Mouse (Mus musculus) macrophage (primary cell): ENCODE results near the gene Jpt1. TPM values are rescaled to one million over a fixed set of nuclear protein-coding genes. Genes with fewer than 3 reads are reported as not detected.
"Not testable (repeated sequence)": the region's sequence is repeated elsewhere in the genome, so short reads cannot be mapped to it uniquely, and the experiment has no call there.

Source experiments
- H3K27ac ChIP-seq: fragments of 350-480 bp; formaldehyde crosslinking; 2 replicates; pipeline ENCODE4 v1.9.0; 2021
- H3K36me3 ChIP-seq: fragments of 350-480 bp; formaldehyde crosslinking; 2 replicates; pipeline ENCODE4 v1.9.0; 2021; ENCODE audit errors: inconsistent target
- H3K4me3 ChIP-seq: fragments of 350-480 bp; formaldehyde crosslinking; 2 replicates; pipeline ENCODE4 v1.9.0; 2021; ENCODE audit errors: inconsistent target
- H3K79me2 ChIP-seq: fragments of 350-480 bp; formaldehyde crosslinking; 2 replicates; pipeline ENCODE4 v1.9.0; 2021; ENCODE audit errors: inconsistent target
- WGBS: methylation state at CpG from one replicate; pipeline ENCODE4 v1.1.7; 2026; ENCODE audit warnings: inconsistent platforms; ENCODE audit not compliant: missing documents; 5-methylcytosine and 5-hydroxymethylcytosine counted together
- polyA plus RNA-seq: library from polyadenylated mRNA; stranded (reverse); fragments of 250-400 nt; gene quantifications from 3 replicates; pipeline ENCODE4 v1.2.4, GENCODE M21; 2018; ENCODE audit warnings: inconsistent platforms
- total RNA-seq, 78 experiments: library from RNA; depleted of rRNA; stranded (reverse); fragments of 250-400 nt; gene quantifications; 1 replicate in 9 of 78; 2 replicates in 24 of 78; 3 replicates in 43 of 78; 4 replicates in 2 of 78; pipeline ENCODE4 v1.2.4; 2018; ENCODE audit warnings: inconsistent platforms in 56 of 78

Gene Jpt1
- 100 to 1,000 TPM in 2 of 26 experiments, 10 to 100 TPM in 24; 14.6 to 172 (median 57.7) TPM for total RNA-seq (2018; cell fraction: chromatin; rRNA removed)
- 100 to 1,000 TPM; 121 to 188 (median 157) TPM for total RNA-seq (2018; cell fraction: cytosol; rRNA removed)
- 100 to 1,000 TPM in 8 of 26 experiments, 10 to 100 TPM in 18; 38.4 to 219 (median 80.8) TPM for total RNA-seq (2018; cell fraction: nucleus; rRNA removed)
- polyA plus RNA-seq: 68.8 to 166 TPM (median 152 TPM) in 3 replicates

GRCm38 (mm10) chr11:115514238-115514663 is at the start of gene Jpt1:
Jpt1 (minus strand) TSS chr11:115514387.
- Histone ChIP-seq H3K79me2 (peaks cover 45% of the 10 kb centered on the region), H3K36me3 (no peaks in the 10 kb centered on the region), H3K4me3 (peak within 1 kb of the TSS; percentile 90), H3K27ac (peak within 1 kb of the TSS; percentile 82)
- WGBS: under 1% methylated on average over 24 of the region's 24 CpGs

- H3K27ac ChIP-seq: 0 out of 2 replicates have a peak overlapping the region, but pooled peaks have one; percentile 89
- no peaks in the 10 kb centered on the region; the same call in 1 of the 2 replicates for H3K36me3 ChIP-seq
- 41% methylated on average over 4 of the region's 4 CpGs for WGBS
- H3K79me2 ChIP-seq: peaks cover 18% of the 10 kb centered on the region
- peak overlapping the region; percentile 90 for H3K4me3 ChIP-seq
These were observed 49.2 kb upstream of the Jpt1 start for GRCm38 (mm10) chr11:115563406-115563805.

- WGBS: 85% methylated on average over 17 of the region's 17 CpGs
- no peaks in the 10 kb centered on the region for H3K79me2 ChIP-seq
- H3K27ac ChIP-seq: no peak overlapping the region
- no peak overlapping the region for H3K4me3 ChIP-seq
- H3K36me3 ChIP-seq: no peaks in the 10 kb centered on the region
These were observed 41.5 kb upstream of the Jpt1 start for GRCm38 (mm10) chr11:115555717-115556116.

- Histone ChIP-seq H3K27ac (no peak overlapping the region), H3K79me2 (no peaks in the 10 kb centered on the region), H3K36me3 (no peaks in the 10 kb centered on the region), H3K4me3 (no peak overlapping the region)
- WGBS: 80% methylated on average over 4 of the region's 4 CpGs
These were observed 38.6 kb upstream of the Jpt1 start for GRCm38 (mm10) chr11:115552783-115553182.

GRCm38 (mm10) chr11:115543571-115543970 is 29.4 kb upstream of the Jpt1 start:
- no peaks in the 10 kb centered on the region for H3K79me2 ChIP-seq
- no peak overlapping the region for H3K4me3 ChIP-seq
- H3K27ac ChIP-seq: no peak overlapping the region
- no peaks in the 10 kb centered on the region for H3K36me3 ChIP-seq
- 70% methylated on average over 4 of the region's 4 CpGs for WGBS

GRCm38 (mm10) chr11:115538045-115538444 is 23.9 kb upstream of the Jpt1 start:
- Histone ChIP-seq H3K79me2 (peaks cover 23% of the 10 kb centered on the region), H3K36me3 (no peaks in the 10 kb centered on the region), H3K27ac (no peak overlapping the region), H3K4me3 (no peak overlapping the region)
- 78% methylated on average over 2 of the region's 2 CpGs for WGBS

GRCm38 (mm10) chr11:115536856-115537568 is 22.8 kb upstream of the Jpt1 start:
- Histone ChIP-seq H3K4me3 (peak overlapping the region; percentile 5; the same call in 1 of the 2 replicates), H3K27ac (peak overlapping the region; percentile 52), H3K79me2 (peaks cover 34% of the 10 kb centered on the region), H3K36me3 (peaks cover 9% of the 10 kb centered on the region)
- 69% methylated on average over 9 of the region's 10 CpGs for WGBS

- WGBS: 2% methylated on average over 42 of the region's 70 CpGs
- Histone ChIP-seq H3K79me2 (peaks cover 42% of the 10 kb centered on the region), H3K4me3 (peak within 1 kb of the TSS; percentile 79), H3K36me3 (peaks cover 13% of the 10 kb centered on the region), H3K27ac (peak within 1 kb of the TSS; percentile 52)
These were observed 22.0 kb upstream of the Jpt1 start, which contains the start of gene Sumo2 for GRCm38 (mm10) chr11:115536038-115536681. Sumo2 (minus strand) TSS chr11:115536276.

- WGBS: 2% methylated on average over 55 of the region's 84 CpGs
- peaks cover 14% of the 10 kb centered on the region for H3K36me3 ChIP-seq
- peak overlapping the region; percentile 79 for H3K4me3 ChIP-seq
- H3K79me2 ChIP-seq: peaks cover 49% of the 10 kb centered on the region
- peak overlapping the region; percentile 48 for H3K27ac ChIP-seq
These were observed 21.3 kb upstream of the Jpt1 start for GRCm38 (mm10) chr11:115535401-115536037.

GRCm38 (mm10) chr11:115534759-115535371 is 20.7 kb upstream of the Jpt1 start:
- peaks cover 55% of the 10 kb centered on the region for H3K79me2 ChIP-seq
- H3K27ac ChIP-seq: peak overlapping the region; percentile 48
- H3K4me3 ChIP-seq: peak overlapping the region; percentile 79
- WGBS: 3% methylated on average over 11 of the region's 11 CpGs
- H3K36me3 ChIP-seq: peaks cover 20% of the 10 kb centered on the region

- H3K4me3 ChIP-seq, H3K27ac ChIP-seq: not testable (repeated sequence)
- Histone ChIP-seq H3K36me3 (peaks cover 56% of the 10 kb centered on the region), H3K79me2 (peaks cover 63% of the 10 kb centered on the region)
- WGBS: 85% methylated on average over 3 of the region's 3 CpGs
These were observed 12.3 kb upstream of the Jpt1 start for GRCm38 (mm10) chr11:115526446-115526845.

- Histone ChIP-seq H3K27ac (no peak overlapping the region), H3K4me3 (no peak overlapping the region), H3K36me3 (peaks cover 38% of the 10 kb centered on the region), H3K79me2 (peaks cover 26% of the 10 kb centered on the region)
- WGBS: 92% methylated on average over 2 of the region's 2 CpGs
These were observed 8.5 kb upstream of the Jpt1 start for GRCm38 (mm10) chr11:115522703-115523102.

GRCm38 (mm10) chr11:115522238-115522637 is 8.1 kb upstream of the Jpt1 start:
- Histone ChIP-seq H3K79me2 (peaks cover 21% of the 10 kb centered on the region), H3K27ac (no peak overlapping the region), H3K36me3 (peaks cover 33% of the 10 kb centered on the region), H3K4me3 (no peak overlapping the region)
- 92% methylated on average over 2 of the region's 2 CpGs for WGBS

GRCm38 (mm10) chr11:115521080-115521479 is 6.9 kb upstream of the Jpt1 start:
- H3K79me2 ChIP-seq: peaks cover 9% of the 10 kb centered on the region; the same call in 1 of the 2 replicates
- H3K36me3 ChIP-seq: peaks cover 21% of the 10 kb centered on the region
- H3K4me3 ChIP-seq: no peak overlapping the region
- no peak overlapping the region for H3K27ac ChIP-seq
- whole genome bisulfite sequencing: 89% methylated on average over 4 of the region's 4 CpGs
